Mouse (Mus musculus): ENCODE results near the gene Ncor2.

GRCm38 (mm10) chr5:125124002-125124401 lies 55.0 kb downstream of the Ncor2 start:
- TF ChIP-seq CTCF (IDR thresholded peaks at IDR 0.05; ENCODE audit: borderline replicate concordance, control insufficient read depth, extremely low read depth, insufficient read depth, low read length, poor library complexity) (no peak), POLR2A (IDR thresholded peaks at IDR 0.05; ENCODE audit: control insufficient read depth, extremely low read depth, insufficient read depth, low read length, poor library complexity) (no peak)

Measured in thymus, adult 2 months (tissue).